Mouse (Mus musculus) bone marrow, adult 2 months (tissue): ENCODE measurements around the gene Gm9821. TPM values are rescaled to one million over a fixed set of nuclear protein-coding genes. Genes with fewer than 3 reads are reported as not detected.

Experiments
- H3K27ac ChIP-seq: fragments of 200-500 bp; 2 replicates; pipeline ENCODE4 v1.5.1; 2012; ENCODE audit warnings: low read depth, mild to moderate bottlenecking, control low read depth, inconsistent platforms, low read length; ENCODE audit not compliant: control insufficient read depth, poor library complexity, insufficient read depth
- H3K4me1 ChIP-seq: fragments of 200-500 bp; 2 replicates; pipeline ENCODE4 v1.6.1; 2011; ENCODE audit warnings: low read length; ENCODE audit not compliant: control insufficient read depth, insufficient read depth
- H3K4me3 ChIP-seq: fragments of 200-500 bp; replicated peaks from 2 replicates; pipeline ENCODE3; 2011; ENCODE audit warnings: mild to moderate bottlenecking, low read depth, low read length, control low read depth; ENCODE audit not compliant: control insufficient read depth
- CTCF ChIP-seq: fragments of 200-500 bp; IDR thresholded peaks from 2 replicates; pipeline ENCODE4 v1.5.1; 2011; ENCODE audit warnings: low read length, control low read depth; ENCODE audit not compliant: control insufficient read depth, insufficient read depth
- POLR2A ChIP-seq: fragments of 200-500 bp; IDR thresholded peaks from 2 replicates; pipeline ENCODE4 v1.6.1; 2011; ENCODE audit warnings: low read depth, mild to moderate bottlenecking, control low read depth, low read length, borderline replicate concordance; ENCODE audit not compliant: control insufficient read depth
- WGBS: fragments of 180-500 bp; shearing (Covaris S2); methylation state at CpG from one replicate; pipeline ENCODE4 v1.1.7; 2018; 5-methylcytosine and 5-hydroxymethylcytosine counted together
- polyA plus RNA-seq: library from polyadenylated mRNA; stranded (reverse); fragments of >200 nt; gene quantifications from 2 replicates; pipeline ENCODE4 v1.2.4, GENCODE M21; 2011; ENCODE audit warnings: low replicate concordance; ENCODE audit not compliant: missing spikeins, insufficient read depth, insufficient read length

Gene Gm9821
- polyA plus RNA-seq, 1 experiment: not detected

GRCm38 (mm10) chr2:91975581-91976541 lies 30.4 kb downstream of the Gm9821 start, which contains the start of gene Dgkz:
Gene Dgkz (minus strand): TSS chr2:91975864.
- WGBS: 4% methylated on average over 79 of the region's 79 CpGs
- H3K4me3 ChIP-seq: no peak within 1 kb of the TSS
- no peaks in the 10 kb centered on the region for H3K4me1 ChIP-seq
- H3K27ac ChIP-seq: no peak within 1 kb of the TSS
- TF ChIP-seq POLR2A (no peak), CTCF (no peak)

GRCm38 (mm10) chr2:91977960-91978359 lies 32.5 kb downstream of the Gm9821 start:
- TF ChIP-seq CTCF: no peak
- no peak for TF ChIP-seq POLR2A
- WGBS: 32% methylated on average over 4 of the region's 4 CpGs
- Histone ChIP-seq H3K27ac (no peak overlapping the region), H3K4me1 (no peaks in the 10 kb centered on the region), H3K4me3 (no peak overlapping the region)

- no peak overlapping the region for H3K4me3 ChIP-seq
- no peak for TF ChIP-seq POLR2A
- TF ChIP-seq CTCF: no peak
- 47% methylated on average over 2 of the region's 2 CpGs for WGBS
- no peaks in the 10 kb centered on the region for H3K4me1 ChIP-seq
- H3K27ac ChIP-seq: no peak overlapping the region
Observed at GRCm38 (mm10) chr2:91978547-91978946, 33.0 kb downstream of the Gm9821 start.

GRCm38 (mm10) chr2:91980245-91980644 lies 34.7 kb downstream of the Gm9821 start:
- Histone ChIP-seq H3K4me3 (no peak overlapping the region), H3K4me1 (peaks cover 3% of the 10 kb centered on the region), H3K27ac (no peak overlapping the region)
- WGBS: 70% methylated on average over 4 of the region's 4 CpGs
- no peak for TF ChIP-seq CTCF
- no peak for TF ChIP-seq POLR2A

- no peak overlapping the region for H3K4me3 ChIP-seq
- WGBS: 77% methylated on average over 5 of the region's 5 CpGs
- no peak overlapping the region for H3K27ac ChIP-seq
- peaks cover 3% of the 10 kb centered on the region for H3K4me1 ChIP-seq
- no peak for TF ChIP-seq POLR2A
- no peak for TF ChIP-seq CTCF
Observed at GRCm38 (mm10) chr2:91980830-91981229, 35.3 kb downstream of the Gm9821 start.

- Histone ChIP-seq H3K4me1 (peaks cover 3% of the 10 kb centered on the region), H3K27ac (peak overlapping the region; percentile 69), H3K4me3 (peak overlapping the region; percentile 21)
- TF ChIP-seq POLR2A (peak; percentile 54; the same call in 1 of the 2 replicates), CTCF (peak; percentile 9; the same call in 1 of the 2 replicates)
- WGBS: 2% methylated on average over 10 of the region's 13 CpGs
Observed at GRCm38 (mm10) chr2:91984439-91984838, 38.9 kb downstream of the Gm9821 start.

- peak overlapping the region; percentile 56 for H3K27ac ChIP-seq
- TF ChIP-seq POLR2A: no peak
- no peak for TF ChIP-seq CTCF
- WGBS: 39% methylated on average over 9 of the region's 9 CpGs
- H3K4me1 ChIP-seq: peaks cover 3% of the 10 kb centered on the region
- no peak overlapping the region for H3K4me3 ChIP-seq
Observed at GRCm38 (mm10) chr2:91984906-91985525, 39.5 kb downstream of the Gm9821 start.

- TF ChIP-seq POLR2A (no peak), CTCF (peak; percentile 69)
- no peak overlapping the region for H3K4me3 ChIP-seq
- H3K4me1 ChIP-seq: peaks cover 3% of the 10 kb centered on the region
- WGBS: 4% methylated on average over 5 of the region's 5 CpGs
- H3K27ac ChIP-seq: peak overlapping the region; percentile 11; the same call in 1 of the 2 replicates
Observed at GRCm38 (mm10) chr2:91986071-91986470, 40.6 kb downstream of the Gm9821 start.
